Mouse (Mus musculus): Measurements from ENCODE around the gene Zfp352.
"Not testable (repeated sequence)": the region's sequence is repeated elsewhere in the genome, so short reads cannot be mapped to it uniquely, and the experiment has no call there.

The Zfp352 gene

GRCm38 (mm10) chr4:90218520-90218919 is at the start of gene Zfp352:
Zfp352 (plus strand) TSS chr4:90218820.
- DNase-seq, result no peak

GRCm38 (mm10) chr4:90170890-90171483 is 47.6 kb upstream of the Zfp352 start:
- DNase-seq, result no peak

- no peak for DNase-seq
These were observed 44.6 kb upstream of the Zfp352 start for GRCm38 (mm10) chr4:90174036-90174435.

GRCm38 (mm10) chr4:90203421-90203820 is 15.2 kb upstream of the Zfp352 start:
- DNase-seq, result no peak

- DNase-seq, result no peak
These were observed 7.1 kb upstream of the Zfp352 start for GRCm38 (mm10) chr4:90211475-90211874.

GRCm38 (mm10) chr4:90212076-90212475 is 6.5 kb upstream of the Zfp352 start:
- no peak for DNase-seq

GRCm38 (mm10) chr4:90235646-90236045 is 17.0 kb downstream of the Zfp352 start:
- not testable (repeated sequence) for DNase-seq

GRCm38 (mm10) chr4:90269781-90270180 is 51.2 kb downstream of the Zfp352 start:
- no peak for DNase-seq
